Mouse (Mus musculus) gastrocnemius, adult 2 months (tissue): ENCODE measurements around the gene Pknox2. TPM values are rescaled to one million over a fixed set of nuclear protein-coding genes. Genes with fewer than 3 reads are reported as not detected.
A peak's percentile ranks its signal among the peaks of the same experiment; 100 is the strongest.

Source experiments
- DNase-seq: peaks from one replicate; pipeline ENCODE4 v3.0.0; 2022
- H3K27ac ChIP-seq: fragments of 200-600 bp; 2 replicates; pipeline ENCODE4 v1.8.1; 2022; ENCODE audit warnings: mild to moderate bottlenecking
- H3K4me3 ChIP-seq: fragments of 200-600 bp; 2 replicates; pipeline ENCODE4 v1.8.1; 2022; ENCODE audit warnings: mild to moderate bottlenecking, moderate library complexity
- CTCF ChIP-seq: fragments of 200-600 bp; IDR thresholded peaks from 2 replicates; pipeline ENCODE4 v1.8.1; 2022; ENCODE audit warnings: antibody characterized with exemption, mild to moderate bottlenecking, moderate library complexity
- intact Hi-C: fragments of 180-260 bp; cut with DNase I; formaldehyde crosslinking; loops from one replicate; pipeline ENCODE4 v1.15.1; 2025
- total RNA-seq, 2 experiments: library from RNA; stranded (reverse); gene quantifications; 2 replicates each; pipeline ENCODE4 v1.2.3; 2021

Gene Pknox2
- total RNA-seq, 2 experiments from 2014 or later = 35.4 to 40.7 TPM

DNA sequence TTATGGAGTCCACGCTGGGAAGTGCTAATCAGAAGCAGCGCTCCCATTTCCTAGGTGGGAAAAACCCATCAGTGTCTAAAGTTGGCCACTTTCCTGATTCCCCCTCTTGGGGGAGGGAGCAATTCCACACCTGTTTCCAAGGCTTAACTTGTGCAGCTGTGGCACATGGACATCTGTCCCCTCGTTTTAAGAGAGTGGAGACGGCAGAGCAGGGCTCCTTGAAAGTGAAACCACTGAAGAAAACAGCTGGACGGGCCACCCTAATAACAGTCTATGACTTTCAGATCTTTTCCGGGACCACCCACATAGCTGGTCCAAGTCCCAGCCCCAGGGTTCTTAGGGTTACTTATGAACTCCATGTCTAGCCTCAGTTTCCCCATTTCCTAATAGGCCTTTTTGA lies 94.2 kb downstream of the Pknox2 start:
- peak; percentile 37 for DNase-seq
- TF ChIP-seq CTCF = no peak
- H3K4me3 ChIP-seq = peak overlapping the region; percentile 53
- peak overlapping the region; percentile 67 for H3K27ac ChIP-seq
- intact Hi-C loops = no loop called here

DNA sequence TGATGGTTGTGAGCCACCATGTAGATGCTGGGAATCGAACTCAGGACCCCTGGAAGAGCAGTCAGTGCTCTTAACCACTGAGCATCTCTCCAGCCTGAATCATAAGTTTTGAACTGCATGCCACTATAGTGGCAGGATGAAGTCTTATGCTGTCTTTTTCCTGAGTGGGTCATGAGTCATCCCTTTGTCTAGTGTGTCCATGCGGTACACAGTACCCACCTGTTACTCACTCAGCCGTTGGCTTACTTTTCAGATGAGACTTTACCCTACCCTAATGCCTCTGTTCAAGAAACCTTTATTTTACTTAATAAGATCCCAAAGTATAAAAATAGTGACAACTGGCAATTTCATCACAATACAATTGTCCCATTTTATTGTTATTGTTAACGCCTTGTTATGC lies 95.5 kb downstream of the Pknox2 start:
- no peak overlapping the region for H3K27ac ChIP-seq
- no peak for TF ChIP-seq CTCF
- intact Hi-C loops = no loop called here
- H3K4me3 ChIP-seq = no peak overlapping the region
- no peak for DNase-seq

DNA sequence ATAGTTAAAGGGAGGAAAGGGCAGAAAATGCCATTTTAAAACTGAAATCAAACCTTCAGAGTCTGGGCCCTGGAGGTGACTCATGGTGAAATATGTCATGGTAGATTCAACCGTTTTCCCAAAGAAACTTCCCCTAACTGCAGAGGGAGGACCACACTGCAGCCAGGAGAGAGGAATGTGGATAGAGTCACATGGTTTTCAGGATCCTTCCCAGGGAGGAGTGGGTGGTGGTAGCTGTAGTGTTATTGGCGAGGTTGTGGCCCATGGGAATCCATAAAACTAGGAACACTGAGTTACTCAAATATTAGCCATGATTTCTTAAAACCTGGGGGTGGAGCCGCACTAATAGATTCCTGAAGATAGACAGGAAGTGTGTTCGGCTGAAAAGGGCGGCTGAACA lies 99.7 kb downstream of the Pknox2 start:
- H3K27ac ChIP-seq = peak overlapping the region; percentile 63

DNA sequence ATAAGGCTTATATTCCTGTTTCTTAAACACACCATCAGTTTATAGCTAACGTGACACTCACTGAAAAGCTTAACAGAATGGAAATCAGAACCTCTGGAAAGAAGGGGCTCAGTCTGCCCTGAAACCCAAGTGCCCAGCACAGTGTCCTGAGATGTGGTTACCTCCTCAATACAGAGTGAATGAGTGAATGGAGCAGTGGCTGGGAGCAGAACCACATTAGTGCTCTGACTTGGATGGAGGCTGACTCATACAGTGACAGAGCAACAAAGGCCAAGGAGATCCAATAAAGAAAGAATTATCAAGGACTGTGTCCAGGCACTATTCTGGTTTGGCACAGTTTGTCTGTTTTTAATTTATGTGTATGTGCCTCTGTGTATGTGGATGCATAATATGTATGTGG lies 101.3 kb downstream of the Pknox2 start:
- TF ChIP-seq CTCF = no peak
- no peak for DNase-seq
- intact Hi-C loops = no loop called here
- 0 out of 2 replicates have a peak overlapping the region, but pooled peaks have one; percentile 20 for H3K27ac ChIP-seq
- no peak overlapping the region for H3K4me3 ChIP-seq

More for the DNA sequence above, 99.7 kb downstream of the Pknox2 start:
- DNase-seq = peak; percentile 60
- no peak overlapping the region for H3K4me3 ChIP-seq
- intact Hi-C loops = no loop called here
- TF ChIP-seq CTCF = no peak

DNA sequence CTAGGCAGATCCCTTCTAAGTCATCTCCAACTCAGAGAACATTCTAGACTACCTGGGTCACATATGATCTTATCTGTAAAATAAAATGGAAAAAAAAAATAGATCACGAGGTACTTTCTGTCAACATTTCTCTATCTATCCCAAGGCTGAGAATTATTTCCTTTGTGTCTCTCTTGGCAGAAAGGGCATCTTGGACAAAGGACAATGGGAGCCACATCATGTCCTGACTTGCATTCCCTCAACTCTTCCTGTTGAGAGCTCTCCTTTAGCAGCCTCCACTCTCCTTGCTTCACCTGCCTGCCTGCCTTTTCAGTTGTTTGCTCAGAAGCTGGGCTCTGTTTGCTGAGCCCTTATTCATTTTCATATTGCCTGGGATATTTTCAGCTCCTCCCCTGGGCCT lies 103.0 kb downstream of the Pknox2 start:
- intact Hi-C loops = no loop called here
- Histone ChIP-seq H3K4me3 (no peak overlapping the region), H3K27ac (no peak overlapping the region)
- DNase-seq = no peak
- no peak for TF ChIP-seq CTCF

DNA sequence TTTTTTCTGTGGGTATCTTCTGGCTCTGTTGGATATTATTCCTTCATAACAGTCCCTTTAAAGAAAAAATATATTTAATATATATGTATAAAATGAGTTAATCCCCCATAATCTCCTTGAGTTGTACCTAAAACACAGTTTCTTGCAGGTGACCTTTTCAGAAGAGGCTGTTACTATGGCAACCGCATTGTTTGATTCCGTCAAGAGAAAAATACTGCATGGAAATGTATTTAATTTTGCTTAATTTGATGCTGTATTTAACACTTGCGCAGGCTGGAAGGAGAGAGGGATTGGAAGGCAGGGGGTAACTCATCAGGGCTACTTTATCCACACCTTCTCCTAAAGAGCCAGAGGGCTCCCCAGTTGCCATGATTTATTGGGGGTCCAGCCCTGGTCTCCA lies 108.3 kb downstream of the Pknox2 start:
- H3K4me3 ChIP-seq = no peak overlapping the region
- no peak for DNase-seq
- intact Hi-C loops = no loop called here
- no peak for TF ChIP-seq CTCF
- no peak overlapping the region for H3K27ac ChIP-seq

DNA sequence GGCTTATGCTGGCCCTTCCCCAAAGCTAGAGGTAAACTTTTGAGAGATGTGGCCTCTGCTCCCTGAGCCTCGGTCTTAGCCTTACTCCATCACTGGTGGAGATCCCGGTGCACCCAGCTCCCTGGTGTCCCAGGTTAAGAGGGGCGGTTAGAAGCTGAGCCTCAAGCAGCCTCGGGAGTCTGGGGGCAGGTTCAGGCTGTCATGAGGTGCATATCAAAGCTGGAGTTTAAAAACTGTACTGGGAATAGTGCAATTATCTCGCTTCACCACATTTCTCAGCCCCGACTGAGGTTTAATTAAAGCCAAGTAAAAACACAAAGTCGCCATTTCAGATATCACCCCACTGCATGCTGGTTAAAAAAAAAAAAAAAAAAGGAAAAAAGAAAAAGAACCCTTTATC lies 108.8 kb downstream of the Pknox2 start:
- Histone ChIP-seq H3K27ac (no peak overlapping the region), H3K4me3 (no peak overlapping the region)
- intact Hi-C loops = no loop called here
- no peak for DNase-seq
- TF ChIP-seq CTCF = no peak

DNA sequence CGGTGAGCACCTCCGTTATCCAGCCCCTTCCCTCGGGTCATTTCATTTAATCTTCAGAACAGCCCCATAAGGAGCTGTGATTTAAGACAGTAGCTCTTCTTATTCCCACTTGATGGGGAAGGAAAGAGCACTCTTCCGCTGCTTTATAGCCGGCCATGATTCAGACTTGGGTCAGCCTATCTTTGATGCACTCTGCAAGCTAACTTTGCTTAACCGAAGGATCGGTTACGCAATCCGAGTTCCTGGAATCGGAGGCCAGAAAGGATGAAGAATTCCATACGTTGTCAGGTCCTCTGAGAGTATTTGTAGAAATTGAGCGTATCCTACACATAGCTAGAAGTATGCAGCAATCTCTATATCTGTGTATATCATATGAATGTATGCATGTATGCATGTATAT lies 109.8 kb downstream of the Pknox2 start:
- intact Hi-C loops = no loop called here
- DNase-seq = no peak
- TF ChIP-seq CTCF = no peak
- no peak overlapping the region for H3K27ac ChIP-seq
- no peak overlapping the region for H3K4me3 ChIP-seq

DNA sequence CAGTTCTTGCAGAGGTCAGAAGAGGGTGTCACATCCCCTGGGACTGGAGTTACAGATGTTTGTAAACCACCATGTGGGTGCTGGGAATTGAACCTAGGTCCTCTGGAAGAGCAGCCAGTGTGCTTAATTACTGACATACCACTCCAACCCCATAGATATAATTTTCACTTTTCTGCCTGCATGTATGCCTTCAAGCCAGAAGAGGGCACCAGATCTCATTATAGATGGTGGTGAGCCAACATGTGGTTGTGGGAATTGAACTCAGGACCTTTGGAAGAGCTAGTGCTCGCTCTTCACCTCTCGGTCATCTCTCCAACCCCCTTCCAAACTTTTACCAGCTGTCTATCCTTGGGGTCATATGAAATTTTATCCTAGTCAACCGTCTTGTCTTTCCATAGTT lies 112.0 kb downstream of the Pknox2 start:
- Histone ChIP-seq H3K4me3 (no peak overlapping the region), H3K27ac (no peak overlapping the region)
- TF ChIP-seq CTCF = peak; percentile 42
- intact Hi-C loops = no loop called here
- no peak for DNase-seq

DNA sequence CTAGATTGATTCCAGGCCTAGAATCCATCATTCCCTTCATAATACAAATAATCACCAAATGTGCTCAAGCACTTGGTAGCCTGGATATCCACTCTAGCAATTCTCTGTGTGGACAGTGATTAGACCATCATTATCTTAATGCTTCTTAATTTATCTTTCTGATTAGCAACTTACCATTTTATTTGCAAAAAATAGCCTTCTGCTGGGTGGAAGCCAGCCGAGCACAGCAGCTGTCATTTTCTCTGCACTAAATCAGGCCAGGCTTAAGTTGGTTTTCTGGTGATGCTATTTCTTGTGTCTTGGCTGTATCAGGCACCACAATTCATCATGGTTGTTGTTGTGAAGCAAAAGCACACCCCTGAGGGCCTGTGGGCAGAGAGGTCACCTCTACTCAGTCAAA lies 112.9 kb downstream of the Pknox2 start:
- Histone ChIP-seq H3K4me3 (no peak overlapping the region), H3K27ac (peak overlapping the region; percentile 13; the same call in 1 of the 2 replicates)
- DNase-seq = no peak
- no peak for TF ChIP-seq CTCF
- intact Hi-C loops = no loop called here

DNA sequence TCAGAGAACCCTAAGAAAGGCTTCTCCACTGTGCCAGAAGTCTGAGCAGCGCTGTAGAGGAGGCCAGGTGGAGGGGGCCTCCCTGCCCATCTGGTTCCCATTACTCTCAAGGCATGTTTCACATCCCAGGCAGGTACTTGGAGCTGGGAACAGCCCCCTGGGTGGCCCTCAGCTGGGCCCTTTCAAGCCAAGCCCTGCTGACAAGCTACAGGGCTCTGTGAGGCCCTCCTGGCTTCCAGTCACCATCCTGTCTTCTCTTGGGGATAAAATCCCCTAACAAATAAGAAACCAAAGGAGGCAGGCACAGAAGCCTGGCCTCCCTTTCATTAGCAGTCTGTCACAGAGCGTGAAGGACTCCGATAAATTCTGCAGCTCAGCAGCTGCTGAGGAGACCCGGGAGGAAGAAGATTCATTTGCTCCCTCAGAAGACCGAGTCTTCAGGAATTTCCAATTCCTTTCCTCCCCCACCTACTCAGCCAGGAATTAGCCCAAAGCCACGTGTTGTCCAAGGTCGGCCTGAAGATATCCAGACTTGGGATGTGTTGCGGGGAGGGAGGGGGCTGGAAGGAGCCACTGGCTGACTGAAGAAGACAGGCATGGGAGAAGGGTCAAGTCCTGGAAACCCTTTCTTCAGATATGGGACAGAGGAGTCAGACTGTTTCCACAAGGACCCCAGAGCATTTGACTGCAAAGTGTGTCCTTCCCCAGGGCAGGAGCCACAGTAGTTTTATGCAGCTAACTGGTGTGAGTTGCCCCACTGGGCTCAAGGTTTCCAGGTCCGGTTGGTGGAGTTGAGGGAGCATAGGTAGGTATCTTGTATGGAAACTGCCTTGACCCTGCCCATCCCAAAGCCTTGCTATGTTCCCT lies 116.6 kb downstream of the Pknox2 start:
- Histone ChIP-seq H3K4me3 (no peak overlapping the region), H3K27ac (peak overlapping the region; percentile 62)
- no peak for TF ChIP-seq CTCF
- peak; percentile 33 for DNase-seq
- intact Hi-C loops = no loop called here

DNA sequence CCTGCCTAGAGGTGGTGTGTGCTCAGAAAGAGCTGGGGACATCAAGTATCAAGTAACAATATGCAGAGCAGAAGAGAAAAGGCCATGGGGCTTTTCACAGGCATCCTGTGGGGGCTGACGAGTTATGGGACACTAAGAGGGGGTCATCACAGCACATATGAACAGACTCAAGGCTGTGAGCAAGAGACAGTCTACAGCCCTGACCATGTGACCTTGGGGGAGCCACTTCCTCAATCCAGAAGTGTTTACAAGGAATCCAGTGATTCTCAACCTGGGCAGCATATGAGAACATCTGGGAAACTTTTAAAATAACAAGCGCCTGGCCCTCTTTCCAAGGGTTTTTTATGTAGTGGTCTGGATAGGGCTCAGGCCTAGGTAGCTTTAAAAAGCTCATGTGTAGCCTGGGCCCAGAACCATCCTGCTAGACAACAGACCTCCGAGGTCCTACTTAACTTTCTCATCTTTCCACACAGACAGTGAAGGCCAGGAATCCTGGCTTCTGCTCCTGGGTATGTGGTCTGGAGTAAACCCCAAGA lies 117.3 kb downstream of the Pknox2 start:
- intact Hi-C loops = loop anchor here (5.0 kb wide), 1 partner anchor 58 kb away; no protein-coding TSS in a partner anchor
- no peak overlapping the region for H3K4me3 ChIP-seq
- no peak for TF ChIP-seq CTCF
- H3K27ac ChIP-seq = peak overlapping the region; percentile 62
- no peak for DNase-seq

DNA sequence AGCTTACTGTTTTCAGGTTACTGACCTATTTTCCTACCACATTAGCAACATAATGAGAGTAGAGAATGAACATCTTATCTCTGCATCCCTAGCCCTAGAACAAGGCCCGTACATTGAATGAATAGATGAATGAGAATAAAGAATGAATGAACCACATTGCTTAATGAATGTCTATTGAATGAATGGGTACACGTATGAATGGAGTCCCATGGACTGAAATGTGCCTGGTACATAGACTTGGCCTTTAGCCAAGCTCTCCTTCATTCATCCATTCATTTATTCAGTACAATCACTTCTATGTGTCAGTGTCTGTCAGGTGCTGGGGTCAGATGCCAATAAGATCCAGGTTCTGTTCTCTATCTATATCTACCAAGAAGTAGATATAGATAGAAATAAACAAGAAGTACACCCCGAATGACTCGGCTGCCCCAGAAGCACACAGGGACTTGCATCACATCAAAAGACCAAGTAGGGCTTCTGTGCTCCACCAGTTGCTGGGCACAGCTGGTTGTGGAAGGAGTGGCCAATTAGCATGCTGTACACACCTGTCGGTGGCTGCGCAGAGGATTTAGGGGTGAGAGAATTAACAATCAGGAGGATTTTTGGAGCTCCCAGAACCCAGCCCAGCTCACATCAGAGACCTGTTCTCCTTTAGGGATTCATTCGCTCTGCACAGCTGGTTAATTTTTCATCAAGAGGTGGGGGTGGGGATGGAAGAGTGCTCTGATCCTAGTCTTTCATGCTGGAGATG lies 119.2 kb downstream of the Pknox2 start:
- intact Hi-C loops = loop anchor here (5.0 kb wide), 1 partner anchor 56 kb away; no protein-coding TSS in a partner anchor
- Histone ChIP-seq H3K27ac (no peak overlapping the region), H3K4me3 (no peak overlapping the region)
- DNase-seq = no peak
- TF ChIP-seq CTCF = no peak
